Mouse (Mus musculus) gastrocnemius, adult 18-20 months (tissue): ENCODE data around the gene Adgrb2. TPM values are rescaled to one million over a fixed set of nuclear protein-coding genes. Genes with fewer than 3 reads are reported as not detected.

Experiments used
- DNase-seq: peaks from one replicate; pipeline ENCODE4 v3.0.0; 2021; ENCODE audit warnings: low spot score
- long read RNA-seq, 2 experiments: library from polyadenylated mRNA; stranded (forward); transcript quantifications; one replicate each; pipeline ENCODE4 v2.0.0; 2021
- total RNA-seq, 2 experiments: library from RNA; stranded (reverse); gene quantifications; 2 replicates each; pipeline ENCODE4 v1.2.3; 2021

Adgrb2 gene
- total RNA-seq, result 1 to 10 TPM in 1 of 2 experiments, under 1 TPM in 1; 0.21 to 2.5 TPM
- long read RNA-seq, experiment 1, result 0 reads
- long read RNA-seq, experiment 2, partial matches to known transcripts, result 0 of 2 reads
- long read RNA-seq, experiment 2, other reads (novel, unspliced or antisense), result 2 of 2 reads

GRCm38 (mm10) chr4:129984421-129985061 lies at the start of gene Adgrb2:
Gene Adgrb2 (plus strand): TSS chr4:129984870.
- no peak for DNase-seq

- DNase-seq, result peak; percentile 72
Measured at GRCm38 (mm10) chr4:129951359-129951821, 33.3 kb upstream of the Adgrb2 start.

GRCm38 (mm10) chr4:129952241-129952810 lies 32.3 kb upstream of the Adgrb2 start:
- DNase-seq, result no peak

GRCm38 (mm10) chr4:129954527-129954926 lies 30.1 kb upstream of the Adgrb2 start:
- no peak for DNase-seq

GRCm38 (mm10) chr4:129960180-129960944 lies 24.3 kb upstream of the Adgrb2 start:
- DNase-seq, result peak; percentile 36

- no peak for DNase-seq
Measured at GRCm38 (mm10) chr4:129965294-129965693, 19.4 kb upstream of the Adgrb2 start.

GRCm38 (mm10) chr4:129966201-129966600 lies 18.5 kb upstream of the Adgrb2 start:
- no peak for DNase-seq

- no peak for DNase-seq
Measured at GRCm38 (mm10) chr4:129967024-129968014, 17.4 kb upstream of the Adgrb2 start.

- DNase-seq, result no peak
Measured at GRCm38 (mm10) chr4:129970168-129970567, 14.5 kb upstream of the Adgrb2 start.

GRCm38 (mm10) chr4:129970861-129971260 lies 13.8 kb upstream of the Adgrb2 start:
- no peak for DNase-seq

- no peak for DNase-seq
Measured at GRCm38 (mm10) chr4:129971989-129972388, 12.7 kb upstream of the Adgrb2 start.

GRCm38 (mm10) chr4:129974285-129974684 lies 10.4 kb upstream of the Adgrb2 start:
- no peak for DNase-seq

- DNase-seq, result no peak
Measured at GRCm38 (mm10) chr4:129977256-129977655, 7.4 kb upstream of the Adgrb2 start.

- DNase-seq, result no peak
Measured at GRCm38 (mm10) chr4:129978227-129978626, 6.4 kb upstream of the Adgrb2 start.

- no peak for DNase-seq
Measured at GRCm38 (mm10) chr4:129978930-129979329, 5.7 kb upstream of the Adgrb2 start.

GRCm38 (mm10) chr4:129981657-129982056 lies 3.0 kb upstream of the Adgrb2 start:
- no peak for DNase-seq

GRCm38 (mm10) chr4:129983046-129983445 lies 1.6 kb upstream of the Adgrb2 start:
- DNase-seq, result no peak

GRCm38 (mm10) chr4:129983764-129984420 lies 778 bp upstream of the Adgrb2 start:
- DNase-seq, result peak; percentile 57

GRCm38 (mm10) chr4:129985161-129985670 lies 546 bp downstream of the Adgrb2 start:
- DNase-seq, result no peak
